Mouse (Mus musculus) central nervous system, embryonic 14 days (tissue): Measurements from ENCODE around the gene Olfr1393. TPM values are rescaled to one million over a fixed set of nuclear protein-coding genes. Genes with fewer than 3 reads are reported as not detected.

Source experiments
- polyA plus RNA-seq: library from polyadenylated mRNA; depleted of rRNA; stranded (reverse); fragments of >200 nt; gene quantifications from 2 replicates; pipeline ENCODE4 v1.2.3, GENCODE M21; 2012; rRNA removed

The Olfr1393 gene
- 0.20 and 0.21 TPM in 2 replicates for polyA plus RNA-seq

DNA sequence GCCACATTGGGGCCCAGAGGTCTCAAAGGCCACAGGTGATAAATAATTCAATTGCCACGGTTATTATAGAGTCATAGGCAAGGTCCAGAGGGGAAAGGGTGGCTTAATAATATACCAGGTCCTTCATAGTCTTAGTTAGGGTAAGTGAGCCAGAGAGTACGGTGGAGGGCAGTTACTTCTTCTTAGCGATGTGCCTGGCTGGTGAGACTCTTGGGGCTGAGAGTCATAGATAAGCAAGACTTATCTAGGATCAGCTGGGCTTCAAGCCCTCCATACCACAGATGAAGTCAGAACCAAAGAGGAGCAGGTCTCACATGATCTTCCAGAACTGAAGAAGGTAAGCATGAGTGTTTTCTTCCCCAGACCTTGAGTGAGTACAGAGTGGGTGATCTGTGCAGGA is at the start of gene Olfr1393:
TSS of gene Olfr1393 (plus strand) at position 83 of the 400 bp plus-strand sequence.

DNA sequence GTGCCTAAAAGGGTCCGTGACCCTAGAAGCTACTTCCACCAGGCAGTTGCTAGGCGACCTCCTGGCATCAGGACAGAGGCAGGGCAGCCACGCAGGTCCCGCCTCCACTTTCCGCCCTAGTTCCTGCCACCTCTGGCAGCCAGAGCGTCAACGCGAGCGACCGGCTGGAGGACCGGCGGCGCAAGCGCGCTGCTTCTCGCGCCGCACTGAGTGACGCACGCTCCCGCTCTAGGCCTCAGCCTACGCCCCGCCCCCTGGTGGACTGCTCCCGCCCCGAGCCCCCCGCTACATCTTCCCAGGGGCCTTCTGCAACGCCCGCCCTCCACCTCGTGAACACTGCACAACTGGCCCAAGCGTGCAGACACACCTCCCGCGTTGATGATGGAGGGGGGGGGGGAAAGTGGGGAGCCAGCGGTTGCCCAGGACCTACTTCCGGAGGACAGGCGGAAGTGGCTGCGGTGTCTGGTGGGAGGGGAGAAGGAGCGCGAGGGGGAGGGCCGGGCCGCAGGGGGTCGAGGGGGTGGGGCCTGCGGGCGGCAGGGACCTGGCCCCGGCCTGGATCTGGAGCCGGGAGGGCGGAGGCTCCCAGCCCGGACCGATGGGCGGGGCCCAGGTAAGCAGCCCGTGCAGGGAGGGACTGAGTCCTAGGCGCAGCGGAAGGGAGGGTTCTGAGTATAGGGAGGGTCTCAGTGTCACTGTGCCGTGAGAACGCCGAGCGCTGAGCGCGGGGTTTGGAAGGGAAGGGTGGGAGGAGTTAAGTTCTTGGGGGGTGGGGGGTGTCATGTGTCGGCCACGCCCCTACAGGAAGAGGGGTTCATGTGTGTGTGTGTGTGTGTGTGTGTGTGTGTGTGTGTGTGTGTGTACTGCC is 34.1 kb upstream of the Olfr1393 start, which contains the start of gene Mgat1:
TSS of gene Mgat1 (plus strand) at position 465 of the 868 bp plus-strand sequence.

DNA sequence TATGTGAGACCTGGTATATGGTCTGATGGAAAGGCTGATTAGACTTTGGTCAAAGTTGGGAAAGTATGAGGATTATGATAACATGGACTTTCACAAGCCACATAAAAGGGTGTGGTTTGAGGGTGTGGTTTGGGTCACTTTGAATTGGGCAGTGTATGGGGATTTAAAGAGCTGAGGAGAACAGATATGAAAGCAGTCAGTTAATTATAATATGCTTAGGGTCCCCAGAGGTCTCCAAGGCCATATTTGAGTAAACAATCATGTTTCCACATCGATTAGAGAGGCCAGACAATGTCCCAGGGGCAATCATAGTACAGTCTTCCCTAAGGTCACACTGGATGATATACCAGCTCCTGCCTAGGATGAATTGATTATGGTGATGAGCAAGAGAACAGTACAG is 6.9 kb downstream of the Olfr1393 start, which contains the start of gene Olfr1392:
TSS of gene Olfr1392 (plus strand) at position 301 of the 400 bp plus-strand sequence.

DNA sequence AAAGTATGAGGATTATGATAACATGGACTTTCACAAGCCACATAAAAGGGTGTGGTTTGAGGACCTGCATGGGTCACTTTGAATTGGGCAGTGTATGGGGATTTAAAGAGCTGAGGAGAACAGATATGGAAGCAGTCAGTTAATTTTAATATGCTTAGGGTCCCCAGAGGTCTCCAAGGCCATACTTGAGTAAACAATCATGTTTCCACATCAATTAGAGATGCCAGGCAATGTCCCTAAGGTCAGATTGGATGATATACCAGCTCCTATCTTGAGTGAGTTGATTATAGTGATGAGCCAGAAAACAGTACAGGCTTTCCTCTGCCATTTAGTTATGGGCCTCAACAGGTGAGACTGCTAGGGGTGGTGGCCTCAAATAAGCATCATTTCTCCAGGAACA is 26.3 kb downstream of the Olfr1393 start, which contains the start of gene Olfr10:
TSS of gene Olfr10 (plus strand) at position 301 of the 400 bp plus-strand sequence.

DNA sequence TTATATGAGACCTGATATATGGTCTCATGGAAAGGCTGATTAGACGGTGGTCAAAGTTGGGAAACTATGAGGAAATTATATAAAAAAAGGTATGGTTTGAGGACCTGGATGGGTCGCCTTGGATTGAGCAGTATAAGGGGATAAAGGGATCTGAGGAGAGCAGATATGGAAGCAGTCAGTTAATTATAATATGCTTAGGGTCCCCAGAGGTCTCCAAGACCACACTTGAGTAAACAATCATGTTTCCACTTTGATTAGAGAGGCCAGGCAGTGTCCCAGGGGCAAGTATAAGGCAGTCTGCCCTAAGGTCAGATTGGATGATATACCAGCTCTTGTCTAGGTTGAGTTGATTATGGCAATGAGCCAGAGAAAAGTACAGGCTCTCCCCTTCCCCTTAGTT is 44.3 kb downstream of the Olfr1393 start, which contains the start of gene Olfr1391:
TSS of gene Olfr1391 (plus strand) at position 301 of the 400 bp plus-strand sequence.

Other genes starting within 250 kb of the Olfr1393 start
- gene 9930111J21Rik2, start 227.1 kb upstream of the Olfr1393 start, polyA plus RNA-seq, result 0.28 and 0.37 TPM in 2 replicates
- gene Tgtp2, start 214.1 kb upstream of the Olfr1393 start, polyA plus RNA-seq, result 0.32 and 1.3 TPM in 2 replicates
- 1.8 and 2.6 TPM in 2 replicates for gene Ifi47, start 201.7 kb upstream of the Olfr1393 start, polyA plus RNA-seq
- 0.06 TPM in 1 of 2 replicates, not detected in the other for gene Olfr1396, start 163.4 kb upstream of the Olfr1393 start, polyA plus RNA-seq
- not detected in 2 replicates for gene Olfr1395, start 136.0 kb upstream of the Olfr1393 start, polyA plus RNA-seq
- not detected in 2 replicates for gene Olfr1394, start 123.9 kb upstream of the Olfr1393 start, polyA plus RNA-seq
- gene Btnl9, start 91.1 kb upstream of the Olfr1393 start, polyA plus RNA-seq, result 0.07 and 0.36 TPM in 2 replicates
- gene Zfp62, start 75.0 kb upstream of the Olfr1393 start, polyA plus RNA-seq, result 33.3 and 34.3 TPM in 2 replicates
- gene Mgat1, start 34.1 kb upstream of the Olfr1393 start, polyA plus RNA-seq, result 55.9 and 61.6 TPM in 2 replicates
- 0.18 and 0.40 TPM in 2 replicates for gene Olfr1392, start 7.0 kb downstream of the Olfr1393 start, polyA plus RNA-seq
- 0.01 TPM in 1 of 2 replicates, not detected in the other for gene Olfr10, start 26.4 kb downstream of the Olfr1393 start, polyA plus RNA-seq
- not detected in 2 replicates for gene Olfr1391, start 44.4 kb downstream of the Olfr1393 start, polyA plus RNA-seq
- not detected in 2 replicates for gene Olfr1390, start 56.9 kb downstream of the Olfr1393 start, polyA plus RNA-seq
- not detected in 2 replicates for gene Olfr1389, start 144.8 kb downstream of the Olfr1393 start, polyA plus RNA-seq
- 0.13 and 0.16 TPM in 2 replicates for gene Olfr1388, start 158.3 kb downstream of the Olfr1393 start, polyA plus RNA-seq
- not detected in 2 replicates for gene Olfr1387, start 177.0 kb downstream of the Olfr1393 start, polyA plus RNA-seq
- not detected in 2 replicates for gene Olfr1386, start 186.7 kb downstream of the Olfr1393 start, polyA plus RNA-seq
- not detected in 2 replicates for gene Olfr1385, start 210.8 kb downstream of the Olfr1393 start, polyA plus RNA-seq
- gene Olfr1384, start 228.4 kb downstream of the Olfr1393 start, polyA plus RNA-seq, result not detected in 2 replicates
- gene Olfr1383, start 241.3 kb downstream of the Olfr1393 start, polyA plus RNA-seq, result not detected in 2 replicates
- not detected in 2 replicates for gene Olfr1382, start 249.9 kb downstream of the Olfr1393 start, polyA plus RNA-seq